Mouse (Mus musculus) stomach, embryonic 15.5 days (tissue): ENCODE results near the gene 4931406C07Rik. TPM values are rescaled to one million over a fixed set of nuclear protein-coding genes. Genes with fewer than 3 reads are reported as not detected.
A peak's percentile ranks its signal among the peaks of the same experiment; 100 is the strongest.
"Not testable (repeated sequence)": the region's sequence is repeated elsewhere in the genome, so short reads cannot be mapped to it uniquely, and the experiment has no call there.

Experiments used
- ATAC-seq: fragments of 200-750 bp; cut with Nextera tagmentation; 2 replicates; pipeline ENCODE4 v1.8.0; 2017; ENCODE audit warnings: low read depth, moderate number of reproducible peaks, moderate TSS enrichment; ENCODE audit not compliant: insufficient read depth, low FRiP score
- H3K27ac ChIP-seq: fragments of 300-500 bp; sonication (generic); 2 replicates; pipeline ENCODE4 v1.5.1; 2015; ENCODE audit warnings: mild to moderate bottlenecking, inconsistent platforms
- H3K27me3 ChIP-seq: fragments of 300-500 bp; sonication (generic); replicated peaks from 2 replicates; pipeline ENCODE4 v1.6.1; 2015; ENCODE audit warnings: inconsistent platforms
- H3K36me3 ChIP-seq: fragments of 300-500 bp; sonication (generic); 2 replicates; pipeline ENCODE4 v1.6.1; 2015; ENCODE audit warnings: inconsistent platforms
- H3K4me1 ChIP-seq: fragments of 300-500 bp; sonication (generic); 2 replicates; pipeline ENCODE4 v1.6.1; 2015; ENCODE audit warnings: inconsistent platforms
- H3K4me2 ChIP-seq: fragments of 300-500 bp; sonication (generic); 2 replicates; pipeline ENCODE4 v1.6.1; 2015; ENCODE audit warnings: mild to moderate bottlenecking, inconsistent platforms
- H3K4me3 ChIP-seq: fragments of 300-500 bp; sonication (generic); replicated peaks from 2 replicates; pipeline ENCODE4 v1.5.1; 2015; ENCODE audit warnings: inconsistent platforms
- H3K9ac ChIP-seq: fragments of 300-500 bp; sonication (generic); 2 replicates; pipeline ENCODE4 v1.6.1; 2015; ENCODE audit warnings: inconsistent platforms
- H3K9me3 ChIP-seq: fragments of 300-500 bp; sonication (generic); 2 replicates; pipeline ENCODE4 v1.6.1; 2016; ENCODE audit warnings: inconsistent platforms
- WGBS: fragments of 180-500 bp; shearing (Covaris S2); methylation state at CpG from one replicate; pipeline ENCODE4 v1.1.7; 2015; 5-methylcytosine and 5-hydroxymethylcytosine counted together
- polyA plus RNA-seq: library from polyadenylated mRNA; unstranded; fragments of >200 nt; fragmentation: Nextera tagmentation; extraction: Ambion mirVana; gene quantifications from 2 replicates; pipeline ENCODE4 v1.2.1, GENCODE M21; 2015

4931406C07Rik gene
- polyA plus RNA-seq, result 8.8 and 10.1 TPM in 2 replicates

DNA sequence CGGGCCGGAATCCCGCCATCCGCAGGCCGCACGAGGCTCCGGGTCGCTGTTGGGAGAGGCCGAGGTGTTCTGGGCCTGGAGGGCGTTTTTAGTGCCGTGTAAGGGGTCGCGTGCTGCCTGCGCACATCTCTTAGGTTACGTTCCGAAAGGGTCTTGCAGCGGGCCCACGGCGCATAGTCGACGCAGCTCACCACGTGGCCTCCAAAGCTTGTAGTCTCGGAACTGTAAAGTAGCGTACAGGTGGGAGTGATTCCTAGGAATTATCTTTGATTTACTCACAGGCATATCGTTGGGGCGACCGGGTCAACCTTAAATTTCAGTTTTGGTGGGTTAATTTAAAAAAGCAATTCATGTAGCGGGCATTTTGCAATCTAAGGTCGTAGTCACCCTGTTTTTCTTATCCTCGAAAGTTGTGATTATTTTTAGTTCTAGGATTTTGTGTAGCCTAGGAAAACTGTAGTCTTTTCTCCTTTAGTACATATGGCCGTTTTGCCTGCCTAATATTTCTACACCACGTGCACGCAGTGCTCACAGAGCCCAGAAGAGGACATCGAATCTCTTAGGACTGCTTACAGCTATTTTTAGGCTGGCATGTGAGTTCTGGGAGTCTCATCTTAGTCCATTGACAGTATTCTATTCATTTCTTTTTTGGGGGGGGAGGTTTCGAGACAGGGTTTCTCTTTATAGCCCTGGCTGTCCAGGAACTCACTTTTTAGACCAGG lies at the start of gene 4931406C07Rik:
Gene 4931406C07Rik, minus strand, starts transcription at position 51 of the 722 bp plus-strand sequence.
- Histone ChIP-seq H3K36me3 (peaks cover 12% of the 10 kb centered on the region), H3K9me3 (no peaks in the 10 kb centered on the region), H3K9ac (peak within 1 kb of the TSS; percentile 90), H3K27ac (peak within 1 kb of the TSS; percentile 91), H3K4me1 (peaks cover 13% of the 10 kb centered on the region), H3K4me3 (peak within 1 kb of the TSS; percentile 84), H3K27me3 (no peaks in the 10 kb centered on the region), H3K4me2 (peak within 1 kb of the TSS; percentile 54)
- WGBS, result under 1% methylated on average over 35 of the region's 35 CpGs
- ATAC-seq, result peak; percentile 74

DNA sequence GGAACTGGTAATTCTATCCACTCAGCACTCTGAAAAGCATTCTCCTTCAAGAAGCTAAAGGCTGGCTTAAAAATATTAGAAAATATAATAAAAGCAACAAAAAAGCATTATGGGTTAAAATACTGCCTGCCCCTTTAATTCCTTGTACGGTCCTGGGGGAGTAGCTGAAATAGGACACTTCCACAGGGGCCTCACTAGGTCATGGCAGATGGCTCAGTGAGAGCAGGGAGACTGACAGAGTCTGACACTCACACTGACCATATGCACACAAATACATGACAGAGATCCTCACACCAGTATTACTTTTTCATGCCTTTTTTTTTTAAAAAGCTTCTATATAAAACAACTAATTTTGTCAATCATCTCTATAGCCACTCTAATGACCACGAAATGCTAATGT lies 43.7 kb upstream of the 4931406C07Rik start:
- no peaks in the 10 kb centered on the region for H3K27me3 ChIP-seq
- no peaks in the 10 kb centered on the region for H3K9me3 ChIP-seq
- peaks cover 18% of the 10 kb centered on the region; the same call in 1 of the 2 replicates for H3K36me3 ChIP-seq
- no peaks in the 10 kb centered on the region for H3K4me1 ChIP-seq
- no peak overlapping the region for H3K4me3 ChIP-seq
- H3K27ac ChIP-seq, result no peak overlapping the region
- no peak overlapping the region for H3K9ac ChIP-seq
- H3K4me2 ChIP-seq, result no peak overlapping the region
- no peak for ATAC-seq
- 66% methylated on average over 2 of the region's 2 CpGs for WGBS

DNA sequence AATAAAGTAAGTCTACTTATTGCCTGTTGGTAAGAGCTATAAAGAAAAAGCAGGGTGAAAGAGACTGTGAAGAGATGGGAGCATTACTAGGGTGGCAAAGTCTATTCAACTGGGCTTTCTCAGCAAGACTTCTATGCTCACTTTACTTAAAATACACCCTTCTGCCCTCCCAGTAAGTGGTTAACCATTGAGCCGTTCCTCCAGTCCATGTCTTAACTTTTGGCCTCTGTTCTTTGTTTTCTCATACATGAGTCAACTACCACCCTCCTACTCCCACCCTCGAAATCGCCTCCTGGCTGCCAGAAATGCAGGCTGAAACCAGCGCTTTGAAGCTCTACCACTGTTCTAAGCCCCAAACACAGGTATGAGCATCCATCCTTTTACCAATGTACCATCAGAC lies 31.5 kb upstream of the 4931406C07Rik start:
- no peak overlapping the region for H3K27ac ChIP-seq
- H3K27me3 ChIP-seq, result no peaks in the 10 kb centered on the region
- WGBS, result 89% methylated on average over 4 of the region's 4 CpGs
- no peak for ATAC-seq
- H3K36me3 ChIP-seq, result peaks cover 26% of the 10 kb centered on the region
- no peak overlapping the region for H3K4me2 ChIP-seq
- no peaks in the 10 kb centered on the region for H3K4me1 ChIP-seq
- no peak overlapping the region for H3K9ac ChIP-seq
- H3K9me3 ChIP-seq, result no peaks in the 10 kb centered on the region
- no peak overlapping the region for H3K4me3 ChIP-seq

GRCm38 (mm10) chr9:15318170-15318742 lies 12.0 kb upstream of the 4931406C07Rik start:
- Histone ChIP-seq H3K4me1 (no peaks in the 10 kb centered on the region), H3K36me3 (peaks cover 40% of the 10 kb centered on the region), H3K4me3 (no peak overlapping the region), H3K9ac (no peak overlapping the region), H3K27ac (no peak overlapping the region), H3K4me2 (no peak overlapping the region), H3K27me3 (no peaks in the 10 kb centered on the region), H3K9me3 (no peaks in the 10 kb centered on the region)
- no peak for ATAC-seq
- 70% methylated on average over 2 of the region's 2 CpGs for WGBS

GRCm38 (mm10) chr9:15317223-15318169 lies 11.2 kb upstream of the 4931406C07Rik start:
- Histone ChIP-seq H3K27me3 (no peaks in the 10 kb centered on the region), H3K9ac (no peak overlapping the region), H3K4me1 (no peaks in the 10 kb centered on the region), H3K27ac (no peak overlapping the region), H3K36me3 (peaks cover 40% of the 10 kb centered on the region), H3K9me3 (no peaks in the 10 kb centered on the region), H3K4me3 (no peak overlapping the region), H3K4me2 (no peak overlapping the region)
- ATAC-seq, result no peak
- WGBS, result 51% methylated on average over 5 of the region's 5 CpGs

DNA sequence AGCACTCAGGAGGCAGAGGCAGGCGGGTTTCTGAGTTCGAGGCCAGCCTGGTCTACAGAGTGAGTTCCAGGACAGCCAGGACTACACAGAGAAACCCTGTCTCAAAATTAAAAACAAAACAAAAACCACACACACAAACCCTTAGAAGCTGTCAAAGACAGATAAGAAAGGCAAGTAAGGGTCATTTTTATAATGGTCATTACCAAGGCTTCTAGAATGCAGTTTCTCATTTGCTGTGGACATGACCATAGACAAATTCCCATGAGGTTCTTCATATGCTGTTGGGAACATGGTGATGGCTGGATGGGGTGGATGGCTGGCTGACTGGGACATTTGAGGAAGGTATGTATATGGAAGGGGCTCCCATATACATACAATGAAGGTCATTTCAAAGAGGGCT lies 10.0 kb upstream of the 4931406C07Rik start:
- H3K9ac ChIP-seq, H3K4me3 ChIP-seq, H3K4me1 ChIP-seq, H3K27ac ChIP-seq, H3K9me3 ChIP-seq, H3K4me2 ChIP-seq, ATAC-seq, H3K27me3 ChIP-seq: not testable (repeated sequence)
- whole genome bisulfite sequencing, result 91% methylated on average over 2 of the region's 2 CpGs
- H3K36me3 ChIP-seq, result peaks cover 40% of the 10 kb centered on the region

GRCm38 (mm10) chr9:15314619-15315018 lies 8.4 kb upstream of the 4931406C07Rik start:
- H3K9ac ChIP-seq, result no peak overlapping the region
- H3K27ac ChIP-seq, result no peak overlapping the region
- H3K36me3 ChIP-seq, result peaks cover 41% of the 10 kb centered on the region
- no peak overlapping the region for H3K4me3 ChIP-seq
- no peaks in the 10 kb centered on the region for H3K27me3 ChIP-seq
- no peak overlapping the region for H3K4me2 ChIP-seq
- H3K4me1 ChIP-seq, result no peaks in the 10 kb centered on the region
- ATAC-seq, result no peak
- 83% methylated on average over 1 of the region's 1 CpGs for WGBS
- H3K9me3 ChIP-seq, result no peaks in the 10 kb centered on the region

GRCm38 (mm10) chr9:15313633-15314032 lies 7.4 kb upstream of the 4931406C07Rik start:
- WGBS, result 85% methylated on average over 5 of the region's 5 CpGs
- Histone ChIP-seq H3K4me2 (no peak overlapping the region), H3K27me3 (no peaks in the 10 kb centered on the region), H3K4me3 (no peak overlapping the region), H3K4me1 (0 out of 2 replicates have a peak, but pooled peaks cover 7% of the 10 kb centered on the region), H3K27ac (no peak overlapping the region), H3K9me3 (no peaks in the 10 kb centered on the region), H3K36me3 (peaks cover 49% of the 10 kb centered on the region), H3K9ac (no peak overlapping the region)
- no peak for ATAC-seq

- Histone ChIP-seq H3K9ac (no peak overlapping the region), H3K27ac (no peak overlapping the region), H3K4me3 (no peak overlapping the region), H3K9me3 (no peaks in the 10 kb centered on the region), H3K4me1 (peaks cover 11% of the 10 kb centered on the region; the same call in 1 of the 2 replicates), H3K4me2 (no peak overlapping the region), H3K27me3 (no peaks in the 10 kb centered on the region), H3K36me3 (peaks cover 48% of the 10 kb centered on the region)
- 93% methylated on average over 2 of the region's 2 CpGs for WGBS
- no peak for ATAC-seq
Observed at GRCm38 (mm10) chr9:15312054-15312735, 5.9 kb upstream of the 4931406C07Rik start.

- Histone ChIP-seq H3K4me3 (no peak overlapping the region), H3K9me3 (no peaks in the 10 kb centered on the region), H3K27me3 (no peaks in the 10 kb centered on the region), H3K9ac (no peak overlapping the region), H3K4me2 (no peak overlapping the region), H3K36me3 (peaks cover 40% of the 10 kb centered on the region), H3K27ac (no peak overlapping the region), H3K4me1 (peaks cover 11% of the 10 kb centered on the region; the same call in 1 of the 2 replicates)
- ATAC-seq, result no peak
- 91% methylated on average over 1 of the region's 1 CpGs for WGBS
Observed at GRCm38 (mm10) chr9:15310179-15310578, 3.9 kb upstream of the 4931406C07Rik start.

- H3K9ac ChIP-seq, result no peak overlapping the region
- no peaks in the 10 kb centered on the region for H3K27me3 ChIP-seq
- H3K4me3 ChIP-seq, result peak overlapping the region; percentile 12; the same call in 1 of the 2 replicates
- H3K27ac ChIP-seq, result no peak overlapping the region
- WGBS, result 38% methylated on average over 4 of the region's 4 CpGs
- ATAC-seq, result no peak
- peaks cover 11% of the 10 kb centered on the region; the same call in 1 of the 2 replicates for H3K4me1 ChIP-seq
- peak overlapping the region; percentile 32 for H3K4me2 ChIP-seq
- peaks cover 32% of the 10 kb centered on the region for H3K36me3 ChIP-seq
- no peaks in the 10 kb centered on the region for H3K9me3 ChIP-seq
Observed at GRCm38 (mm10) chr9:15309425-15309824, 3.2 kb upstream of the 4931406C07Rik start.
